24 mouse cellular contexts compared by ENCODE assay signal in the genomic region with DNA sequence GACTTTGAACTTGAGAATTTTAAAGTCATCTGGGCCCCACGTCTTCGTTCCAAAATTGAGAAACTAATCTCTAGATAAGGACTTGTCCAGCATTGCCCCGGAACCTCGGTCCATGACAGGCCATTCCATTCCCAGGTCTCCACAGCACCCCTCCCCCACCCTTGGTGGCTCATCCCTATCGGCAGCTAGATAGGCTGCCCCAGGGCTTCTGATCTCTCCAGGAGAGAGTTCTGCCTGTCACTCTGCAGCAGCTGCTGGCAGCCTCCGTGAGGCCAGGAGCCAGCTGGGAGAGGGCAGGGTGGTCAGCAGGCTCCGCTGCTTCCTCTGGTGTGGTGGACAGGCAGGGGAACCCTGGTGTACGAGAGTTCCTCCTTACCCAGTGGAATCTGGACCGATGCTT.
A peak's percentile ranks its signal among the peaks of the same experiment; 100 is the strongest.
DNase-seq lines count a peak whose midpoint lies in the region; ATAC-seq and TF ChIP-seq lines count a peak whose summit lies in the region.
"Had no signal": no experiment of that assay in that cellular context is flagged by ENCODE, and none has a peak within 500 bp of the region (broad histone marks: within the 10 kb centered on the region; RNA-seq: fewer than 3 reads in every experiment).

No protein-coding gene starts in this region.

- no peak for TF ChIP-seq CTCF in left cerebral cortex, adult 2 months (IDR thresholded peaks at IDR 0.05)
- no peak for TF ChIP-seq CTCF in cortical plate, adult 2 months (IDR thresholded peaks at IDR 0.05; ENCODE audit: extremely low read depth, insufficient read depth, low read length)
- TF ChIP-seq CTCF in hindbrain, postnatal 0 days (IDR thresholded peaks at IDR 0.05; ENCODE audit: low read depth): no peak

- H3K4me1 ChIP-seq in cortical plate, adult 2 months (ENCODE audit: control insufficient read depth, insufficient read depth, low read length): peaks cover 30% of the 10 kb centered on the region
- no peaks in the 10 kb centered on the region; the same call in 1 of the 2 replicates for H3K4me1 ChIP-seq in hindbrain, postnatal 0 days (ENCODE audit: insufficient read depth, low read length)
- H3K4me1 ChIP-seq: embryonic facial prominence, embryonic 10.5 days; intestine, embryonic 15.5 days; limb, embryonic 15.5 days; megakaryocyte, embryonic 14.5 days had no signal

- no peak overlapping the region for H3K4me3 ChIP-seq in left cerebral cortex, adult 2 months
- H3K4me3 ChIP-seq in cortical plate, adult 2 months (ENCODE audit: insufficient read depth, low read length): no peak overlapping the region
- no peak overlapping the region for H3K4me3 ChIP-seq in hindbrain, postnatal 0 days (ENCODE audit: low read length)
- H3K4me3 ChIP-seq: embryonic facial prominence, embryonic 10.5 days; intestine, embryonic 15.5 days; limb, embryonic 15.5 days had no signal

- no peak overlapping the region for H3K9ac ChIP-seq in hindbrain, postnatal 0 days (replicated peaks; ENCODE audit: low read length)
- H3K9ac ChIP-seq: forebrain, postnatal 0 days; intestine, embryonic 15.5 days; limb, embryonic 15.5 days; liver, embryonic 14.5 days; lung, embryonic 14.5 days had no signal

- H3K27me3 ChIP-seq in hindbrain, postnatal 0 days (ENCODE audit: insufficient read depth, low read length): no peaks in the 10 kb centered on the region

- H3K4me2 ChIP-seq in hindbrain, postnatal 0 days (ENCODE audit: low read depth, low read length): no peak overlapping the region
- H3K4me2 ChIP-seq: heart, embryonic 11.5 days; intestine, embryonic 15.5 days; limb, embryonic 15.5 days; lung, embryonic 14.5 days had no signal

- H3K36me3 ChIP-seq in hindbrain, postnatal 0 days (ENCODE audit: insufficient read depth, low read length): no peaks in the 10 kb centered on the region
- H3K36me3 ChIP-seq: embryonic facial prominence, embryonic 10.5 days; intestine, embryonic 15.5 days; limb, embryonic 15.5 days had no signal

- peak; percentile 22; the same call in 1 of the 2 replicates for ATAC-seq in hindbrain, postnatal 0 days
- ATAC-seq: forebrain, postnatal 0 days; intestine, embryonic 15.5 days had no signal

- WGBS in hindbrain, postnatal 0 days: 44% methylated on average over 9 of the region's 9 CpGs

- TF ChIP-seq POLR2A in cortical plate, adult 2 months (IDR thresholded peaks at IDR 0.05; ENCODE audit: extremely low read depth, insufficient read depth, low read length): no peak

- DNase-seq in embryo, embryonic 11 days: peak; percentile 21
- no peak for DNase-seq in embryo, embryonic 10 days (ENCODE audit: low spot score)
- DNase-seq in left cerebral cortex, adult 2 months (ENCODE audit: extremely low spot score in 1 of 2, low spot score in 2 of 2): no peak
- DNase-seq in left cerebral cortex, adult 9 months (ENCODE audit: low spot score in 2 of 2): no peak
- DNase-seq in hindbrain, postnatal 0 days (ENCODE audit: low spot score): no peak
- DNase-seq in thymus, postnatal 10 days (ENCODE audit: low spot score in 2 of 2): no peak
- DNase-seq: adrenal gland, adult 2 months; forebrain, postnatal 0 days; gastrocnemius, postnatal 14 days; heart, adult 11 months; kidney, adult 8-10 months; kidney, postnatal 14 days; layer of hippocampus, postnatal 36 days; lung, embryonic 14.5 days; right cerebral cortex, adult 18-20 months; right cerebral cortex, postnatal 4 days; thymus, postnatal 25 days had no signal

- H3K9me3 ChIP-seq in hindbrain, postnatal 0 days (ENCODE audit: low read length): no peaks in the 10 kb centered on the region
- H3K9me3 ChIP-seq: embryonic facial prominence, embryonic 10.5 days; intestine, embryonic 15.5 days; limb, embryonic 15.5 days; megakaryocyte, embryonic 14.5 days had no signal

- intact Hi-C loops in left cerebral cortex, adult 2 months (cut with DNase I): no loop called here

- peak overlapping the region; percentile 86 for H3K27ac ChIP-seq in left cerebral cortex, adult 2 months
- H3K27ac ChIP-seq in cortical plate, adult 2 months (ENCODE audit: insufficient read depth, low read length): peak overlapping the region; percentile 77; the same call in 1 of the 2 replicates
- H3K27ac ChIP-seq in hindbrain, postnatal 0 days: no peak overlapping the region
- H3K27ac ChIP-seq: embryonic facial prominence, embryonic 10.5 days; intestine, embryonic 15.5 days; limb, embryonic 15.5 days; liver, embryonic 14.5 days had no signal
